Mouse (Mus musculus) activated CD4-positive, CD25-positive, alpha-beta regulatory T cell, adult 9 weeks (primary cell): ENCODE measurements around the gene Pusl1. TPM values are rescaled to one million over a fixed set of nuclear protein-coding genes. Genes with fewer than 3 reads are reported as not detected.

ENCODE experiments used
- polyA plus RNA-seq: library from polyadenylated mRNA; unstranded; fragments of 100-300 nt; shearing (Covaris generic); gene quantifications from one replicate; pipeline ENCODE4 v1.2.1, GENCODE M21; 2017

The Pusl1 gene
- 32.6 TPM for polyA plus RNA-seq

DNA sequence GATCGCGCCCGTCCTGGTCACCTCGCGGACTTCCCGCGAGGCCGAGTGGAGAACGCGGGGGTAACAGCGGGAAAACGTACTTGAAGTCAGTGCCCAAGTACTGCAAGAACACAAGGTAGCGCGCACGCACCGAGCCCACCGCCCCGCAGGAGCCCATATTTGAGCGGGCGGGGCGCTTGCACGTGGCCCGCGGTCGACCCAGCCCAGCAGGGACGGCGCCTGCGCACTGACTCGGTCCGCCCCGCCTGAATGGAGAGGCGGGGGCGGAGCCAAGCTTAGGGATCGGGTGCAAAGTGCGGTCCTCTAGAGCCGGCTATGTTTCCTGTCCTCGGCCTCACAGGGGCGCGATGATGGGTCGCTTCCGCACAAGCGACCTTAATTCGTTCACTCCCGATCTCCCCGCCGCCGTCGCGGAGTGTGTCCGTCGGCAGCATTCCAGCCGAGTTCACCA lies at the start of gene Pusl1, which contains the start of gene Acap3:
TSS of gene Pusl1 (minus strand) at position 231 of the 451 bp plus-strand sequence.
TSS of gene Acap3 (plus strand) at position 272 of the 451 bp plus-strand sequence.

DNA sequence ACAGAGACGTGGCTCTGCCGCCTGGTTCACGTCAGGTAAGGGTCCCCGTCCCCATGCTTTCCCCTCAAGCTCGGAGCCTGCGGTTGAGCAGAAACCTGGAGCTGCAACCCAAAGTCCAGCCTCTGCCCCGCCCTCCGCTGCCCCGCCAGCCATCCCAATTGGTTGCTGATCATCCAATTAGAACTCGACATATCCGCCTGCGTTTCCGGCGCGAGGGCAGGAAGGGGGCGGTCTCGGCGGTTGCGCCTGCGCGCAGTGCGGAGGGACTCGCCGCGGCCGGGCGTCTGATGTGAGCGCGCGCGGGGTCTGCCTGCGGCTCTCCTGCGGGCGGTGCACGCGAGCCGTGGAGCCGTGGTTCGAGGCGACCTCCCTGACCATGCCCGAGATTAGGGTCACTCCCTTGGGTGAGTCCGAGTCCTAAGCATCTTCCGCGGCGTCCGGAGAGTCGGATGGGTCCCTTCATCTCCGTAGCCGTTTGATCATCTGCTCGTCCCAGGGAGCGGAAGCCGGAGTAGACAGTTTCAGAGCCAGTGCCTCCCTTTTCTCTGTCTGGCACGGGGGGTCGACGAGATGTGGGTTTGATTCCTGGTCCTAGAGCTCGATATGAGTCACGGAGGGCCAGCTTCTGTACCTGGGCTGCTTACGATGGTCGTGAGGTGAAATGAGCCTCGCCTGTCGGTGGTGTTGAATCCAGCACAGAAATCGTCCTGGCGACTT lies 22.1 kb downstream of the Pusl1 start, which contains the start of the genes Cptp and Ints11:
TSS of gene Cptp (minus strand) at position 124 of the 717 bp plus-strand sequence.
TSS of gene Ints11 (plus strand) at position 230 of the 717 bp plus-strand sequence.

DNA sequence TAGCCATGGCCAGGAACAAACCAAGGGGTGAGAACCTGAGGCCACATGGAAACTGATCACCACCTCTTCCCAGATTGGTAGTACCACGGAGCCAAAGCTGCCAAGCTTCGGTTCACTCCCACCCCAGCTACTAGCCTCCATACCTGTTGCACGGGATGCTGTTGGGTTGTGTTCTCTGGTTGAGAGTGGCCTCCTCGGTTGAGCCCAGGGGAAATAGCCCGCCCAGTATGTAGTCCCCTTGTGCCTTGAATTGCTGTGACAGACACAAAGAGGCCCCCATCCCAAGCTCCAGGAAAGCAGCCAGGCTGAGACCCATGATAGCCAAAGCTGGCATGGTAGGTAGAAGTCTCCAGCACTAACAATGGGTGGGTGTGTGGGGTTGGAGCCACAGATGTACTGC lies 28.6 kb downstream of the Pusl1 start, which contains the start of gene Tas1r3:
TSS of gene Tas1r3 (minus strand) at position 362 of the 400 bp plus-strand sequence.

DNA sequence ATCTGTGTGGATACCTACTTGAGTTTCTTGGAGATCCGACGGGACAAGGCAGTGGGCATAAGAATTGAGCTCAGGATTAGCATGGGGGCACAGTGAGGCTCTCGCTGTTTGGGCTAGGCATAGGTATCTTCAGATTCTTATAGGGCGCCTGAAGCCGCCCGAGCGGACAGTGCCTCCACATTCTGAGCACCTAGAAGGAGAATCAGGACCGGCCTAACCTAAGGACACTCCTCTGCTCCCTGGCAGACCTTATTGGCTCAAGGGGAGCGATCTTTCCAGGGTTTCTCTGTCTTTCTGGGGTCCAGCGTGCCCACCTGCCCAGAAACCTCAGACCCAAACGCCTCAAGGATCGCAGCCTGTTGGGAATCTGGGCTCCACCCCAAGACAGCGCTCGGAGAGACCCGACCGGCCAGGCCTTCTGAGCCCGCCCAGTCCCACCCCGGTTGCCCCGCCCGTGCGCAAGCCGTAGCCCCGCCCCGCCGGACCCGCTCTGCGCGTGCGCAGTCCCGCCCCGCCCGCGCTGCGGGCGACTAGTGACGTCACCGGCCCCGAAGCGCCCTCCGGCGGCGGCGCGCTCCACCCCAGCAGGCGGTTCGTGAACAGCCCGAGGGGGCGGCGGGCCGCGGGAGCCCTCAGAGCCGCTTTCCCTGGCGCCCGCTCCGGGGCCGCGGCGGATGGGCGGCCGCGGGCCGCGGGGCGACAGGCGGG lies 44.6 kb downstream of the Pusl1 start, which contains the start of gene Dvl1:
TSS of gene Dvl1 (plus strand) at position 532 of the 708 bp plus-strand sequence.

DNA sequence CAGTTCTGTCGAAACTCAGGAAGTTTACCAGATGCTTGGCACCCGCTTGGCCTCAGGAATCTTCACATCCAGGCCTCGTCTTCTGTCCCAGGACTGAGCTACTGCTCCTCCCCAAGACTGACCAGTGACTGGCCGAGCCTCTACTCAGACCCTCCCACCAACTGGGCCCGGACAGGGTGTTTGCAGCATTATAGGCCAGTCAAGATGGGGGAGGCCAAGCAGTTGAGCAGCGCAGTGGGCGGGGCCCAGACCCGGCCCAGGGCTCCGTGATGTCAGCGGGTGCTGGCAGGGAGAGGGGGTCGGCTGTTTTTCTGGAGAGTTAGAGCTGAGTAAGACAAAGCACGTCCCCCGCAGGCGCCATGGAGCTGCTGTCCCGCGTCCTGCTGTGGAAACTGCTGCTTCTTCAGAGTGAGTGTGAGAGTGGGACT lies 52.1 kb downstream of the Pusl1 start, which contains the start of gene Mxra8:
TSS of gene Mxra8 (plus strand) at position 198 of the 428 bp plus-strand sequence.

Other genes starting within 250 kb of the Pusl1 start
- gene Gm10563, start 246.4 kb downstream of the Pusl1 start, polyA plus RNA-seq: 1.9 TPM
- 0.54 TPM for gene Mmp23, start 238.4 kb downstream of the Pusl1 start, polyA plus RNA-seq
- gene Mib2, start 222.6 kb downstream of the Pusl1 start, polyA plus RNA-seq: 42.3 TPM
- 0.72 TPM for gene Fndc10, start 197.4 kb downstream of the Pusl1 start, polyA plus RNA-seq
- gene Ssu72, start 187.0 kb downstream of the Pusl1 start, polyA plus RNA-seq: 160 TPM
- gene Tmem240, start 157.0 kb downstream of the Pusl1 start, polyA plus RNA-seq: 0.24 TPM
- 38.3 TPM for gene Atad3a, start 130.7 kb downstream of the Pusl1 start, polyA plus RNA-seq
- gene Vwa1, start 117.1 kb downstream of the Pusl1 start, polyA plus RNA-seq: not detected
- not detected for gene Tmem88b, start 105.9 kb downstream of the Pusl1 start, polyA plus RNA-seq
- not detected for gene Ankrd65, start 101.3 kb downstream of the Pusl1 start, polyA plus RNA-seq
- gene Mrpl20, start 88.9 kb downstream of the Pusl1 start, polyA plus RNA-seq: 138 TPM
- gene Ccnl2, start 79.3 kb downstream of the Pusl1 start, polyA plus RNA-seq: 168 TPM
- gene Aurkaip1, start 60.5 kb downstream of the Pusl1 start, polyA plus RNA-seq: 197 TPM
- 4.0 TPM for gene Mxra8, start 52.1 kb downstream of the Pusl1 start, polyA plus RNA-seq
- gene Dvl1, start 44.4 kb downstream of the Pusl1 start, polyA plus RNA-seq: 2.8 TPM
- gene Tas1r3, start 28.4 kb downstream of the Pusl1 start, polyA plus RNA-seq: 0.92 TPM
- gene Cptp, start 22.3 kb downstream of the Pusl1 start, polyA plus RNA-seq: 20.4 TPM
- 92.1 TPM for gene Ints11, start 22.2 kb downstream of the Pusl1 start, polyA plus RNA-seq
- gene Acap3, start within 50 bp of the Pusl1 start, polyA plus RNA-seq: 7.8 TPM
- gene Ube2j2, start 52.0 kb upstream of the Pusl1 start, polyA plus RNA-seq: 15.3 TPM
- 24.3 TPM for gene C1qtnf12, start 70.5 kb upstream of the Pusl1 start, polyA plus RNA-seq
- gene B3galt6, start 100.9 kb upstream of the Pusl1 start, polyA plus RNA-seq: 1.3 TPM
- 591 TPM for gene Sdf4, start 101.1 kb upstream of the Pusl1 start, polyA plus RNA-seq
- gene Tnfrsf4, start 122.1 kb upstream of the Pusl1 start, polyA plus RNA-seq: 998 TPM
- gene Tnfrsf18, start 134.4 kb upstream of the Pusl1 start, polyA plus RNA-seq: 855 TPM
- gene Ttll10, start 167.6 kb upstream of the Pusl1 start, polyA plus RNA-seq: 0.20 TPM
- gene 9430015G10Rik, start 218.2 kb upstream of the Pusl1 start, polyA plus RNA-seq: 43.2 TPM
- 0.18 TPM for gene Rnf223, start 238.7 kb upstream of the Pusl1 start, polyA plus RNA-seq